Mouse (Mus musculus) bone marrow macrophage, adult 2 months (primary cell): Measurements from ENCODE around the gene Taok1.

ENCODE experiments used
- CTCF ChIP-seq: IDR thresholded peaks from 2 replicates; pipeline ENCODE4 v1.5.1; 2012; ENCODE audit warnings: low read depth, mild to moderate bottlenecking, low read length, moderate library complexity
- POLR2A ChIP-seq: IDR thresholded peaks from 2 replicates; pipeline ENCODE4 v1.6.1; 2012; ENCODE audit warnings: mild to moderate bottlenecking, low read depth, low read length, borderline replicate concordance

DNA sequence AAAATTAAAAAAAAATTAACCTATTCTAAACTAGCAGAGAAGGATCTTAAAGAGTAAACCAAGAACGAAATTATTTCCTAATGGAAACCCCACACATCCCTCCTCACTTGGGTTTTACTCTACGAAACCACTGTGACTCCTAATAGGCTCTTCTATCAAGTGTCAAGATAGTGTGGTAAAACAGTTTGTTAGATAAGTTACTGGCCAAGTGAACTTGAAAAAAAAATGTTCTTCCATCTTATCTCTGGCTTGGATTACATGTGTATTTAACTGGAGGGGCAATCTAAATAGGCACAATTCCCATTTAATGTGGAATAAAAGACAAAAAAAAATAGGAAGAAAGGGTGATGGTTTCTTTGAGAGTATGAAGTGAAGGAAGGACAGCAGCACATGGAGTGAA, 76.8 kb downstream of the Taok1 start:
- TF ChIP-seq POLR2A (no peak), CTCF (no peak)
